Comparison of ENCODE assay signal across 8 mouse cellular contexts in the genomic region with DNA sequence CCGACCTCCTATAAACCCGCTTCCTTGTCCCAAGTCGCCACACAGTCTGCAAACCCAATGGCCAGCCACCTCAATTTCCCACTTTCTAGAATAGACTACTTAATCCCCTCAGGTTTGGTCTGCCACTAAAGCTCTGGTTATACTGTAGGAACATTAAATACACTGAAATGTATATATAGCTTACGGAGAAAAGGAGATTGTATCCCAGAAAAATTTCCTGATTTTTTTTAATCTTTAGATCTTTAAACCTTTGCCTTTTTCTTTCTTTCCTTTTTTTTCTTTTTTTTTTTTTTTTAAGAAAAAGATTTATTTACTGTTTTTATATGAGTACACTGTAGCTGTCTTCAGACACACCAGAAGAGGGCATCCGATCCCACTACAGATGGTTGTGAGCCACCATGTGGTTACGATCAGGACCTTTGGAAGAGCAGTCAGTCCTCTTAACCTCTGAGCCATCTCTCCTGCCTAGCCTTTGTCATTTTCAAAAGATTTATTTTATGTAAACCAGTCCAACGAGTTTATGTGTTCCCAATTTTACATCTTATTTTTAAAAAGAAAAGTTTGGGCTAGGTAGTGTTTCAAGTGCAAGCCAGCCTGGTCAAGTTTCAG. TPM values are rescaled to one million over a fixed set of nuclear protein-coding genes. Genes with fewer than 3 reads are reported as not detected.
DNase-seq lines count a peak whose midpoint lies in the region; ATAC-seq and TF ChIP-seq lines count a peak whose summit lies in the region.

No protein-coding gene starts in this region.

- ATAC-seq in embryonic facial prominence, embryonic 12.5 days (ENCODE audit: insufficient number of reproducible peaks, insufficient read depth, low FRiP score, low TSS enrichment), result no peak; the same call in 1 of the 2 replicates
- ATAC-seq in intestine, postnatal 0 days, result no peak; the same call in 1 of the 2 replicates
- ATAC-seq in neural tube, embryonic 15.5 days (ENCODE audit: low FRiP score), result no peak

- no peaks in the 10 kb centered on the region for H3K9me3 ChIP-seq in embryonic facial prominence, embryonic 12.5 days
- no peaks in the 10 kb centered on the region for H3K9me3 ChIP-seq in intestine, postnatal 0 days (ENCODE audit: control insufficient read depth)
- no peaks in the 10 kb centered on the region for H3K9me3 ChIP-seq in neural tube, embryonic 15.5 days (replicated peaks)

- H3K4me1 ChIP-seq in lung, adult 2 months (ENCODE audit: control insufficient read depth, insufficient read depth, low read length), result peaks cover 9% of the 10 kb centered on the region
- peaks cover 17% of the 10 kb centered on the region for H3K4me1 ChIP-seq in embryonic facial prominence, embryonic 12.5 days
- H3K4me1 ChIP-seq in intestine, postnatal 0 days (replicated peaks; ENCODE audit: control insufficient read depth, insufficient read depth, low read length), result peaks cover 13% of the 10 kb centered on the region; the same call in 1 of the 2 replicates
- H3K4me1 ChIP-seq in neural tube, embryonic 15.5 days, result peaks cover 32% of the 10 kb centered on the region

- H3K36me3 ChIP-seq in embryonic facial prominence, embryonic 12.5 days, result peaks cover 10% of the 10 kb centered on the region; the same call in 1 of the 2 replicates
- H3K36me3 ChIP-seq in intestine, postnatal 0 days (ENCODE audit: control insufficient read depth, insufficient read depth), result 0 out of 2 replicates have a peak, but pooled peaks cover 3% of the 10 kb centered on the region
- H3K36me3 ChIP-seq in neural tube, embryonic 15.5 days, result no peaks in the 10 kb centered on the region

- no peak for TF ChIP-seq CTCF in lung, adult 2 months (IDR thresholded peaks at IDR 0.05; ENCODE audit: insufficient read depth, low read length)
- TF ChIP-seq CTCF in intestine, postnatal 0 days (IDR thresholded peaks at IDR 0.05; ENCODE audit: low read depth), result peak; percentile 39

- TF ChIP-seq POLR2A in lung, adult 2 months (IDR thresholded peaks at IDR 0.05; ENCODE audit: borderline replicate concordance, extremely low read depth, low read depth, low read length), result no peak

- H3K9ac ChIP-seq in embryonic facial prominence, embryonic 12.5 days, result peak overlapping the region; percentile 52
- peak overlapping the region; percentile 27 for H3K9ac ChIP-seq in intestine, postnatal 0 days (ENCODE audit: low read depth, low read length)
- peak overlapping the region; percentile 47 for H3K9ac ChIP-seq in neural tube, embryonic 15.5 days (replicated peaks)

- DNase-seq in lung, adult 2 months, result no peak
- DNase-seq in lung, postnatal 25 days (ENCODE audit: low spot score), result no peak
- DNase-seq in gastrocnemius, postnatal 4 days (ENCODE audit: low spot score in 2 of 2), result no peak
- DNase-seq in cerebellum, postnatal 4 days (ENCODE audit: low spot score in 2 of 2), result no peak
- no peak for DNase-seq in kidney, adult 11 months

- peak overlapping the region; percentile 56 for H3K4me2 ChIP-seq in embryonic facial prominence, embryonic 12.5 days (replicated peaks)
- H3K4me2 ChIP-seq in intestine, postnatal 0 days (replicated peaks; ENCODE audit: low read depth), result peak overlapping the region; percentile 55
- H3K4me2 ChIP-seq in neural tube, embryonic 15.5 days, result peak overlapping the region; percentile 71

- H3K27ac ChIP-seq in embryonic facial prominence, embryonic 12.5 days, result peak overlapping the region; percentile 89
- H3K27ac ChIP-seq in intestine, postnatal 0 days (ENCODE audit: low read depth, low read length), result peak overlapping the region; percentile 68
- peak overlapping the region; percentile 91 for H3K27ac ChIP-seq in neural tube, embryonic 15.5 days (replicated peaks)

- H3K4me3 ChIP-seq in lung, adult 2 months (replicated peaks; ENCODE audit: extremely low read depth, low read depth, low read length), result peak overlapping the region; percentile 52
- peak overlapping the region; percentile 32 for H3K4me3 ChIP-seq in embryonic facial prominence, embryonic 12.5 days
- peak overlapping the region; percentile 21; the same call in 1 of the 2 replicates for H3K4me3 ChIP-seq in intestine, postnatal 0 days (ENCODE audit: low read depth, low read length)
- H3K4me3 ChIP-seq in neural tube, embryonic 15.5 days (replicated peaks), result peak overlapping the region; percentile 43

- WGBS in lung, adult 2 months, result 34% methylated on average over 7 of the region's 7 CpGs
- WGBS in embryonic facial prominence, embryonic 12.5 days, result 30% methylated on average over 7 of the region's 7 CpGs
- 28% methylated on average over 7 of the region's 7 CpGs for WGBS in intestine, postnatal 0 days
- 37% methylated on average over 7 of the region's 7 CpGs for WGBS in neural tube, embryonic 15.5 days

- H3K27me3 ChIP-seq in embryonic facial prominence, embryonic 12.5 days, result no peaks in the 10 kb centered on the region
- no peaks in the 10 kb centered on the region for H3K27me3 ChIP-seq in intestine, postnatal 0 days (replicated peaks; ENCODE audit: control insufficient read depth, insufficient read depth, low read length)
- no peaks in the 10 kb centered on the region for H3K27me3 ChIP-seq in neural tube, embryonic 15.5 days (replicated peaks)

RNA-seq across cellular contexts. Expression of a gene that starts 1.0 kb away (rescaled TPM):
- 50.1 and 83.7 TPM in 2 replicates for polyA plus RNA-seq in lung, adult 2 months (2012; rRNA removed)
- polyA plus RNA-seq in embryonic facial prominence, embryonic 12.5 days (2016; fragmentation: Nextera tagmentation; extraction: Ambion mirVana), result 778 and 818 TPM in 2 replicates
- 153 and 163 TPM in 2 replicates for polyA plus RNA-seq in intestine, postnatal 0 days (2015; fragmentation: Nextera tagmentation; extraction: Ambion mirVana)
- polyA plus RNA-seq in neural tube, embryonic 15.5 days (2015; fragmentation: Nextera tagmentation; extraction: Ambion mirVana), result 424 and 500 TPM in 2 replicates
- total RNA-seq in gastrocnemius, postnatal 4 days (2021), result 100 to 1,000 TPM; 140 to 156 TPM

RNA-seq across cellular contexts. Expression of a gene that starts 5.7 kb away (rescaled TPM):
- 2.5 TPM in 2 replicates for polyA plus RNA-seq in lung, adult 2 months (2012; rRNA removed)
- polyA plus RNA-seq in embryonic facial prominence, embryonic 12.5 days (2016; fragmentation: Nextera tagmentation; extraction: Ambion mirVana), result 72.3 and 75.9 TPM in 2 replicates
- polyA plus RNA-seq in intestine, postnatal 0 days (2015; fragmentation: Nextera tagmentation; extraction: Ambion mirVana), result 23.2 and 24.4 TPM in 2 replicates
- 42.6 and 46.0 TPM in 2 replicates for polyA plus RNA-seq in neural tube, embryonic 15.5 days (2015; fragmentation: Nextera tagmentation; extraction: Ambion mirVana)
- under 1 TPM; 0.23 to 0.49 TPM for total RNA-seq in gastrocnemius, postnatal 4 days (2021)
